12 mouse cellular contexts compared by ENCODE assay signal in the genomic region with DNA sequence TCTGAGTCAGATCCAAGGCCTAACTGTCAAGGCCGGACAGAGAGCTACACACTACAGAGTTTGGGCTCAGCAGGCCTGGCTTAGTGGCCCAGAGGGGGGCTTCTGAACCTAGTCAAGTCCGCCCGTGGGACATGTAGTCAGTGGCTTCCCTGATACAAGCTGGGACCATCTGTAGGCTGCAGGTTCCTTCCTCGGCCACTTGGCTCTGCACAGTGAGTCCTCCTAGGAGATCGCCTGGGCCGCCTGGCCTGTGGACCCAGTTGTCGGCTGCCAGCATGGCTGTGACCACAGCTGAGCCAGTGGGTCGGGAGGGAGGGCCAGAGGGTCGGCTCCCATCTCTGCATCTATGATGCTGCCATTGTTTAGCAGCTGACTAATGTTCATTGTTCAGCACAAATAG. TPM values are rescaled to one million over a fixed set of nuclear protein-coding genes. Genes with fewer than 3 reads are reported as not detected.
DNase-seq lines count a peak whose midpoint lies in the region; ATAC-seq and TF ChIP-seq lines count a peak whose summit lies in the region.
"Had no signal": no experiment of that assay in that cellular context is flagged by ENCODE, and none has a peak within 500 bp of the region (broad histone marks: within the 10 kb centered on the region; RNA-seq: fewer than 3 reads in every experiment).

No protein-coding gene starts in this region.

- H3K9ac ChIP-seq in limb, embryonic 12.5 days (replicated peaks), result no peak overlapping the region
- H3K9ac ChIP-seq in hindbrain, postnatal 0 days (replicated peaks; ENCODE audit: low read length), result peak overlapping the region; percentile 95; the same call in 1 of the 2 replicates
- H3K9ac ChIP-seq: heart, embryonic 15.5 days had no signal

- WGBS in limb, embryonic 12.5 days, result 67% methylated on average over 9 of the region's 9 CpGs
- whole genome bisulfite sequencing in limb, embryonic 10.5 days, result 56% methylated on average over 9 of the region's 9 CpGs
- WGBS in forebrain, embryonic 10.5 days, result 22% methylated on average over 9 of the region's 9 CpGs
- WGBS in hindbrain, postnatal 0 days, result 19% methylated on average over 9 of the region's 9 CpGs

- DNase-seq in limb, embryonic 10.5 days (ENCODE audit: low spot score), result no peak
- DNase-seq in forebrain, embryonic 10.5 days (ENCODE audit: extremely low spot score, low spot score), result no peak
- peak; percentile 36 for DNase-seq in hindbrain, postnatal 0 days (ENCODE audit: low spot score)
- peak; percentile 58 for DNase-seq in retina, postnatal 1 day
- DNase-seq in adipocyte (ENCODE audit: low spot score), result no peak
- DNase-seq in thymus, adult 18-20 months, result no peak
- no peak for DNase-seq in right cerebral cortex, postnatal 14 days
- DNase-seq: lung, postnatal 14 days had no signal

- TF ChIP-seq CTCF in hindbrain, postnatal 0 days (IDR thresholded peaks at IDR 0.05; ENCODE audit: low read depth), result peak; percentile 29

- no peak for ATAC-seq in limb, embryonic 12.5 days (ENCODE audit: insufficient number of reproducible peaks, insufficient read depth, low FRiP score, low TSS enrichment, low read depth)
- ATAC-seq in hindbrain, postnatal 0 days, result no peak

- H3K9me3 ChIP-seq in limb, embryonic 12.5 days, result no peaks in the 10 kb centered on the region
- H3K9me3 ChIP-seq in limb, embryonic 10.5 days (replicated peaks), result no peaks in the 10 kb centered on the region
- no peaks in the 10 kb centered on the region for H3K9me3 ChIP-seq in forebrain, embryonic 10.5 days
- no peaks in the 10 kb centered on the region for H3K9me3 ChIP-seq in hindbrain, postnatal 0 days (ENCODE audit: low read length)
- H3K9me3 ChIP-seq: heart, embryonic 15.5 days had no signal

- peaks cover 48% of the 10 kb centered on the region for H3K4me1 ChIP-seq in limb, embryonic 12.5 days (replicated peaks)
- peaks cover 70% of the 10 kb centered on the region for H3K4me1 ChIP-seq in limb, embryonic 10.5 days
- peaks cover 87% of the 10 kb centered on the region for H3K4me1 ChIP-seq in forebrain, embryonic 10.5 days
- H3K4me1 ChIP-seq in hindbrain, postnatal 0 days (ENCODE audit: insufficient read depth, low read length), result peaks cover 40% of the 10 kb centered on the region

- peak overlapping the region; percentile 10; the same call in 1 of the 2 replicates for H3K4me2 ChIP-seq in limb, embryonic 12.5 days
- H3K4me2 ChIP-seq in hindbrain, postnatal 0 days (ENCODE audit: low read depth, low read length), result peak overlapping the region; percentile 90
- H3K4me2 ChIP-seq: heart, embryonic 15.5 days had no signal

- H3K27ac ChIP-seq in limb, embryonic 12.5 days, result no peak overlapping the region
- no peak overlapping the region for H3K27ac ChIP-seq in limb, embryonic 10.5 days
- peak overlapping the region; percentile 97 for H3K27ac ChIP-seq in forebrain, embryonic 10.5 days
- 0 out of 2 replicates have a peak overlapping the region, but pooled peaks have one; percentile 32 for H3K27ac ChIP-seq in hindbrain, postnatal 0 days
- H3K27ac ChIP-seq: heart, embryonic 15.5 days; kidney, postnatal 0 days had no signal

- H3K36me3 ChIP-seq in limb, embryonic 12.5 days, result no peaks in the 10 kb centered on the region
- H3K36me3 ChIP-seq in limb, embryonic 10.5 days, result no peaks in the 10 kb centered on the region
- H3K36me3 ChIP-seq in forebrain, embryonic 10.5 days (replicated peaks), result peaks cover 41% of the 10 kb centered on the region
- H3K36me3 ChIP-seq in hindbrain, postnatal 0 days (ENCODE audit: insufficient read depth, low read length), result no peaks in the 10 kb centered on the region
- H3K36me3 ChIP-seq: G1E; heart, embryonic 15.5 days had no signal

- H3K4me3 ChIP-seq in limb, embryonic 12.5 days (replicated peaks), result no peak overlapping the region
- H3K4me3 ChIP-seq in limb, embryonic 10.5 days, result no peak overlapping the region
- peak overlapping the region; percentile 79 for H3K4me3 ChIP-seq in forebrain, embryonic 10.5 days
- peak overlapping the region; percentile 88 for H3K4me3 ChIP-seq in hindbrain, postnatal 0 days (ENCODE audit: low read length)
- H3K4me3 ChIP-seq: heart, embryonic 15.5 days had no signal

- peaks cover 41% of the 10 kb centered on the region for H3K27me3 ChIP-seq in limb, embryonic 12.5 days
- peaks cover 45% of the 10 kb centered on the region for H3K27me3 ChIP-seq in limb, embryonic 10.5 days (ENCODE audit: low read depth, poor library complexity, severe bottlenecking)
- H3K27me3 ChIP-seq in forebrain, embryonic 10.5 days (ENCODE audit: poor library complexity, severe bottlenecking), result peaks cover 28% of the 10 kb centered on the region
- H3K27me3 ChIP-seq in hindbrain, postnatal 0 days (ENCODE audit: insufficient read depth, low read length), result no peaks in the 10 kb centered on the region

RNA-seq across cellular contexts. Expression of gene Nectin1, which starts 3.9 kb away (rescaled TPM):
- polyA plus RNA-seq in limb, embryonic 12.5 days (2016; fragmentation: Nextera tagmentation; extraction: Ambion mirVana), result 5.5 and 6.0 TPM in 2 replicates
- 3.8 and 4.2 TPM in 2 replicates for polyA plus RNA-seq in limb, embryonic 10.5 days (2016; fragmentation: Nextera tagmentation; extraction: Ambion mirVana)
- polyA plus RNA-seq in forebrain, embryonic 10.5 days (2016; fragmentation: Nextera tagmentation; extraction: Ambion mirVana), result 7.4 and 7.6 TPM in 2 replicates
- total RNA-seq in hindbrain, postnatal 0 days (2014; rRNA removed), result 69.2 and 72.8 TPM in 2 replicates
- polyA plus RNA-seq in hindbrain, postnatal 0 days (2015; fragmentation: Nextera tagmentation; extraction: Ambion mirVana), result 15.7 and 17.1 TPM in 2 replicates
- polyA plus RNA-seq: G1E had no signal

Comparison
In these comparisons a context has a peak if more than half of its experiments do, and no peak if none do; other contexts are left out.
1. H3K27ac ChIP-seq: peak in forebrain, embryonic 10.5 days (single experiment) and hindbrain, postnatal 0 days (single experiment); none in limb, embryonic 12.5 days (single experiment) and limb, embryonic 10.5 days (single experiment).
2. H3K4me3 ChIP-seq: peak in forebrain, embryonic 10.5 days (single experiment) and hindbrain, postnatal 0 days (single experiment); none in limb, embryonic 12.5 days (single experiment) and limb, embryonic 10.5 days (single experiment).
3. DNase-seq: peak in hindbrain, postnatal 0 days (single experiment) and retina, postnatal 1 day (single experiment); none in limb, embryonic 10.5 days (single experiment), forebrain, embryonic 10.5 days (single experiment), adipocyte (single experiment), thymus, adult 18-20 months (0 of 2) and right cerebral cortex, postnatal 14 days (single experiment).